Mouse (Mus musculus) c-Kit-negative CD71-positive TER-119-positive erythroid progenitor cells, embryonic 14.5 days (primary cell): Measurements from ENCODE around the gene Gm45783.
"Not testable (repeated sequence)": the region's sequence is repeated elsewhere in the genome, so short reads cannot be mapped to it uniquely, and the experiment has no call there.

Source experiments
- DNase-seq: peaks from one replicate; pipeline ENCODE4 v3.0.0-alpha.2; 2013; ENCODE audit warnings: low read depth, low spot score

Gene Gm45783

DNA sequence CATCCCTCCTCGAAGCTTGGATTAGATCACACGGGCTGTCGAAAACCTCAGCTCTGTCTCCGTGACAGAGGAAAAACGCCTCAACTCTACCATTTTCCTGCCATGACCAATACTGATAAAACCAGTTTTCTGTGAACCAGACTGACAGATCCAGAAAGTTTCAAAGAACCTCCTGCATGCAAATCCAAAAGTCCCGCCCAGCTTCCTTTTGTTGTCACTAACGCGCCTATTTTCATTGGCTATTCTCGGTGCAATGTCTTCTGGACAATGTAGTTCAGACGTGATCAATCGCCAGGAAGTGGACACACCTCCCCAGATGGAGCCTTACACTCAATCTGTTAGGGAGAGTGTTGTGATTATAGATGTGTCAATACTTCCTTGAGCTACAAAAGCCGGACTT lies at the start of gene Gm45783:
Gm45783 (minus strand) TSS at position 143 of the 400 bp plus-strand sequence.
- DNase-seq, result not testable (repeated sequence)

DNA sequence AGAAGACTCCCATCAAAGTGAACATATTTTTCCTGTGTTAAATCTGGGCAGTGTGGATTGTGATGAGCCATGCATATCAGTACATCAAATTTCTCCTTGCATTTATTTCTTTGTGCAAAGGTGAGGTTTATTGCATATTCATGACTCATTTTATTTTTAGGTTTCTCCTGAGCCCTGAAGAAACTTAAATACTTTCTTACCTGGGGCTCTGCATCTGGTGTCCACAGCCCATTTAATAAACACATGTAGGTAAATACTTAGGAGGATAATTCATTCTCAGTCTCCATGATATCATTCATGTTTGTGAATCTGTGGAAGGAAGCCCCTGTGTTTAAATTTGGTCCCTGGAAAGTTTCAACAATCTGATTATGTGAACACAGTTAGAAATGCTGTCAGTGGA lies 25.2 kb upstream of the Gm45783 start, which contains the start of gene Vmn2r31:
Vmn2r31 (minus strand) TSS at position 101 of the 400 bp plus-strand sequence.
- DNase-seq, result not testable (repeated sequence)

DNA sequence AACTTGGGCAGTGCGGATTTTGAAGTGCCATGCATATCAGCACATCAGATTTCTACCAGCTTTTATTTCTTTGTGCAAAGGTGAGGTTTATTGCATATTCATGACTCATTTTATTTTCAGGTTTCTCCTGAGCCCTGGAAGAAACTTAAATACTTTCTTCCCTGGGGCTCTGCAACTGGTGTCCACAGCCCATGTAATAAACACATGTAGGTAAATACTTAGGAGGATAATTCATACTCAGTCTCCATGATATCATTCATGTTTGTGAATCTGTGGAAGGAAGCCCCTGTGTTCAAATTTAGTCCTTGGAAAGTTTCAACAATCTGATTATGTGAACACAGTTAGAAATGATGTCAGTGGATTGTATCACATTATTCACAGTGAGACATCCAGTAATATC lies 36.9 kb downstream of the Gm45783 start, which contains the start of gene Vmn2r30:
Vmn2r30 (minus strand) TSS at position 101 of the 400 bp plus-strand sequence.
- not testable (repeated sequence) for DNase-seq

DNA sequence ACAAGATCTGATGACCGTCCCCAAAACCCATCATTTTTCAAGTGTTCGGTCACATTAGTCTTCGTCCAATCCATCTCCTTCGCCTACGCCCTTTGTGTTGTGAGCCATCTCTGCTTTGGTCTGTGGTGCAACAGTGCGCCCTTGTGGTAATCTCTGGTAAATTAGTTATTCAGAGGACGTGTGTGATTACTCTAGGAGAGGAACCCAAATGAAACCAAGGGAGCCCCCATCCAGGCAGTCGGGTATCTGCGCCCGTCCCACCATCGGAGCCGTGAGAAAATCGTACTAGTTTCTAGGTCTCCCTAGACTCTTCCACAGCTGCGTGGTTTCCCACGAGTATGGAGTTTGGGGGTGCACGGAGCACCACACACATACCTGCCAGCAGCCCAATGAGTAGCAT lies 78.8 kb downstream of the Gm45783 start:
- DNase-seq, result no peak
